Mouse (Mus musculus) gastrocnemius, adult 18-20 months (tissue): ENCODE measurements around the gene Gm49369. TPM values are rescaled to one million over a fixed set of nuclear protein-coding genes. Genes with fewer than 3 reads are reported as not detected.
"Not testable (repeated sequence)": the region's sequence is repeated elsewhere in the genome, so short reads cannot be mapped to it uniquely, and the experiment has no call there.

ENCODE experiments used
- DNase-seq: peaks from one replicate; pipeline ENCODE4 v3.0.0; 2021; ENCODE audit warnings: low spot score
- long read RNA-seq, 2 experiments: library from polyadenylated mRNA; stranded (forward); transcript quantifications; one replicate each; pipeline ENCODE4 v2.0.0; 2021
- total RNA-seq, 2 experiments: library from RNA; stranded (reverse); gene quantifications; 2 replicates each; pipeline ENCODE4 v1.2.3; 2021

Gene Gm49369
- total RNA-seq = 1 to 10 TPM; 1.1 to 2.4 TPM
- long read RNA-seq, experiment 1 = 0 reads
- long read RNA-seq, experiment 2, partial matches to known transcripts = 0 of 1 reads
- long read RNA-seq, experiment 2, other reads (novel, unspliced or antisense) = 1 of 1 reads

- DNase-seq = no peak
Measured at GRCm38 (mm10) chr7:142382567-142382966, at the start of gene Gm49369. Gene Gm49369 (minus strand): TSS chr7:142382667.

- no peak for DNase-seq
Measured at GRCm38 (mm10) chr7:142431106-142431505, 48.6 kb upstream of the Gm49369 start.

- DNase-seq = no peak
Measured at GRCm38 (mm10) chr7:142430160-142430678, 47.8 kb upstream of the Gm49369 start.

DNA sequence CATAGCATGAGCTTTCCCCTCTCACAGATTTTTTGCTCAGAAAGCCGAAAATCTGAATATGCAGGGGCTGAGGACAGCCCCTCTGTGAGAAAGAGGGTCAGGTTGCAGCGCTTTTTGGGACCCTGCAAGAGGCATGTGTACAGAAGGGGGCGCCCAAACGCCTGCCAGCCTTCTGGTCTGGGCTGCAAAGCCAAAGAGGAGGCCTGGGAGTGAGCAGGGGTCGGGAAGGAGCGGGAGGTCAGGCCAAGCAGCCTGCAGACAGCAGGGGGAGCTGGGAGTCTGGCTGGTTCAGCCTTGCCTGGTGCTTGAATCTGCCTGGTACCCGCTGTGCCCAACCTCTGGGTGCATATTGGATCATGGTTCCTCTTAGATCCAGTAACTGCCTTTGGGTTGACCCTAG is 45.7 kb upstream of the Gm49369 start:
- DNase-seq = no peak

- no peak for DNase-seq
Measured at GRCm38 (mm10) chr7:142425641-142426213, 43.3 kb upstream of the Gm49369 start.

- no peak for DNase-seq
Measured at GRCm38 (mm10) chr7:142421826-142422225, 39.4 kb upstream of the Gm49369 start.

DNA sequence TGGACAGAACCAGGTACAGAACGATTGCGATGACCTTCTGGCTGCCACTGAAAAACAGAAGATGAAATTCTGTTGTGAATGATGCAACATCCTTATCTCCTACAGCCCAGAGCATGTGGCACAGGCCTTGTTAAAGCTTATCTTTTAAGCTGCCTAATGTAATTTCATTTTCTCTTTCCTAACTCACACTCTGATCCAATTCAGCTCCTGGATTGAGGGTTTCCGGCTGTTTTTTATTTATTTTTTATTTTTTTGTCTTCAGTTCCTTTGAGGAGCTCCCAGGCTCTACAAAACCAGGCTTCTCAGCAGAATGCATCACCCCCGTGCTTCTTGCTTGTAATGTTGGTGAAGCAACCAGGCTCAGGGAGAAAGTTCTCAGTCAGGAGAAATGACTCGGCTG is 37.4 kb upstream of the Gm49369 start:
- no peak for DNase-seq

- DNase-seq = no peak
Measured at GRCm38 (mm10) chr7:142418679-142419078, 36.2 kb upstream of the Gm49369 start.

- DNase-seq = no peak
Measured at GRCm38 (mm10) chr7:142418027-142418426, 35.6 kb upstream of the Gm49369 start.

DNA sequence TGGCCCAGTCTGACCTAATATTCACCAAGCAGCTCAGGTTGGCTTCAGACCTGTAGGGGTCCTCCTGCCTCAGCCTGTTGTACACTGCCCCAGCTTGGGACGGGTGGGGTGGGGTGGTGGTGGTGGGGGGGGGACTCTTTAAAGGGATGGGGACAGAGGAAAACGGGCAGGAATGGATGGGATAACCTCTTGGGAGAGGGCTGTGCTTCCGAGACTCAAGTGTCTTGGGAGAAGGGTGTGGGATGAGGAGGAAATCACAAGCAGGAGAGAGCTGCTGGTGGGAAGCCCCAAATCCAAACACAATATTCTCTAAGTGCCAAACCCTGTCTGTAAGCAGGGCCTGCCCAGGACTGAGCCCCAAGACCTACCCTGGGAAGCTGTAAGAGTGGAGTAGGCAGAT is 33.8 kb upstream of the Gm49369 start:
- DNase-seq = no peak

DNA sequence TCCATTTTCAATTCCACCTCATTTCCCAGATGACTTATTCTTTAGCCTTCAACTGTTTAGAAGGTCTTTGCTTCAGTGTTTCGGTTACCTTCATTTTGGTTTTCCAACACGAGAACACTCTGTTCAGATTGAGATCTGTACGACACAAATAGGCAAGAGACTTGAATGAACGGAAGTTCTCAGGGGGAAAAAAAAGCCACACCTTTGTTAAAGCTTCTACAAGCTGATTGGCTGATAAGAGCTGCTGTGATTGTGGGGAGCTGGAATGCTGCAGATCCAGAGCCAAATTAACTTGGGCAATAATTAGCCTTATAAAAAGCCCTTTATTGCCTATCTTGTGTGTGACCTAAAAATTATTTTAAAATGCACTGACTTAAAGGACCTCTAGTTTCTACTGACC is 32.8 kb upstream of the Gm49369 start:
- no peak for DNase-seq

DNA sequence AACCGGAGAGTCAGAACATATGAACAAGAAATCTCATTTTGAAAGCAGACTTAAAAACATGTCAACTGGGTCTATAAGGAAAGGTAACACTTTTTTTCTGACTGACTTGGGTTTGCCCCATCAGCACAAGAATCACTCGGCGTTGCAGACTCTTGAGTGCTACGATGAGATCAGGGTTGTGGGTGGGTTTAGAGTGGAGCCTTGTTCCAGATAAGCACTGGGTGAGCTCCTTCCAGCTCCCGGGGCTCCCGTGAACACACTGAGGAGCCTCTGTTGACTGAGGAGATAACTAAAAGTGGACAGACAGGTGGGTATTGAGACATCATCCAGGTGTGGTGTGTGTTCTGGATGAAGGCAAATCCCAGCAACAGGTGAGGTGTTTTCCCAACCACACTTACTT is 30.8 kb upstream of the Gm49369 start:
- no peak for DNase-seq

DNA sequence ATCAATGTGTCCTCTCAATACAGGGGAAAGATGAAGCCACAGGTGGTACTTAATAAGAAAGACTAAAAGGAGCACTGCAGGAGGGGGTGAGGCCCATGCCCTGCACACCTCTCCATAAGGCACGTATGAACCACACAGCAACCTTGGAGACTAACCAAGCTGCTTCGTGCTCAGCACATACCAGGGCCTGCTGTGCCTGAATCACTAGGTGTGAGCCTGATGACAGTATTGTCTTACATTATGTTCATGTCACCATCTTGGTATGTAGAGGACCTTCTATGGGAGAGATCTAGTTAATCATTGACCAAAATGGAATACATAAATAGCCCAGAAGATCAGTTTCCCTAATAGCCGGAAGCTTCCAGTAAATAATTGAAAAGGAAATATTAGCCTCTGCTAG is 27.1 kb upstream of the Gm49369 start:
- no peak for DNase-seq

DNA sequence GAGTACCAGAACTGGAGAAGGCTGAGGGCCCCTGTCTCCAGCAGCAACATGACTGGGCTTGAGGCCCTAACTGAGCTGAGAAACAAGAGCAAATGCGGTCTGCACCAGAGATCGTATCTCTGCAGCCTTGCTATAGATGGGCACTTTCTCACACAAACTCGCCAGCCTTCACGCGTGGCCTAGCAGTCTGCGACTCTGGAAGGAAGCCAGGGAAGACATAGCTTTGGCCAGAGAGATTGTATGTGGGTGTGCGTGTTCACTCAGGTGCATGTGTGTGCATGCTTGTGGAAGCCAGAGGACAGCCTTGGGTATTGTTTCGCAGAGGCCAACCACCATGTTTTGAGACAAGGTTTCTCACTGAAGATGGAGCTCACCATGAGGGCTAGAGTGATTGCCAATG is 26.2 kb upstream of the Gm49369 start:
- no peak for DNase-seq

- DNase-seq = no peak
Measured at GRCm38 (mm10) chr7:142407935-142408334, 25.5 kb upstream of the Gm49369 start.

DNA sequence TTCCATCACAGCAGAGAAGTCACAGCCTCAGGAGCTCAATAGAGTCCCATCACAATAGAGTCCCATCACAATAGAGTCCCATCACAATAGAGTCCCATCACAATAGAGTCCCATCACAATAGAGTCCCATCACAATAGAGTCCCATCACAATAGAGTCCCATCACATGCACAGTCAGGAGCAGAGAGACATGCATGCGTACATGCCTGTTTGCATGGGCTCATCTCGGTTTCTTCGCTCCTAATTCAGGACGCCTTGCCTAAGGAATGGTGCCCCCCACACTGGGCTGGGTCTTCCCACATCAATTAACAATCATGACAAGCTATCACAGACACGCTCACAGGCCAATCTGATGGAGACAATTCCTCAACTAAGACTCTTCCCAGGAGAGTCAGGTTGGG is 22.7 kb upstream of the Gm49369 start:
- DNase-seq = not testable (repeated sequence)

DNA sequence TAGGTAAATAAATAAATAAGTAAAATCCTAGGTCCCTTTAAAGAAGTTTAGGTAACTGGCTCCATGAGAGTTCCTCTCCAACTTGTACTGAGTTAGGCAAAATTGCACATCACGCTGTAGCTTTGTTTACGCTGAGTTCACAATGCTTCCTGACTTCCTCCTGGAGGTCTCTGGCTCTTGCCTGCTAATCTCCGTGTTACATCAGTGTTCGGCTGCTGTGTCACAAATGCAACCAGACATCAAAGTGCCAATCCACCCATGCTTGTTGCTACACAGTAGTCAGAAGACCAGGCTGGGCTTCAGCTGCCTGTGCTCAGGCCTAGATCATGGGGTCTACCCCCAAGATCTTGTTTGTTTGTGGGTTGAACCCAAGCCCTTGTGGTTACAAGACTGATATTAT is 21.1 kb upstream of the Gm49369 start:
- DNase-seq = no peak

- no peak for DNase-seq
Measured at GRCm38 (mm10) chr7:142400750-142401142, 18.3 kb upstream of the Gm49369 start.

GRCm38 (mm10) chr7:142400112-142400749 is 17.8 kb upstream of the Gm49369 start:
- no peak for DNase-seq

DNA sequence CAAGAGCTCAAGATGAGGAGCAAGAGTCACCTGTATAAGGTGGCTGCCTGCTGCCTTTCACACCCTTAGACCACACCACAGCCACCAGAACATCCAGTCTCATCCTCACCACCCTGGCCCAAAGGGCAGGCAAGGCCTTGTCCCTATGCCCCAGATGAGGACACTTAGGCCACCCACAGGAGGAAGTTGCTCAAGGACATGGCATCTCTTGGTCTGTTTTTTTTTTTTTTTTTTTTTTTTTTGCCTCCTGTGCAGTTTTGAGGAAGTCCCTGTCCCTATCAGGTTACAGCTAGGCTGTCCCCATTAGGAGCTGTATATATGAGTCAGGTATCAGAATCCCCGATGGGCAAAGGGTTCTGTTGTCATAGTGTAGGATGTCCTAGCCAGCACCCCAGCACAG is 16.8 kb upstream of the Gm49369 start:
- DNase-seq = no peak

- DNase-seq = no peak
Measured at GRCm38 (mm10) chr7:142398052-142398451, 15.6 kb upstream of the Gm49369 start.

GRCm38 (mm10) chr7:142396611-142397010 is 14.1 kb upstream of the Gm49369 start:
- no peak for DNase-seq

DNA sequence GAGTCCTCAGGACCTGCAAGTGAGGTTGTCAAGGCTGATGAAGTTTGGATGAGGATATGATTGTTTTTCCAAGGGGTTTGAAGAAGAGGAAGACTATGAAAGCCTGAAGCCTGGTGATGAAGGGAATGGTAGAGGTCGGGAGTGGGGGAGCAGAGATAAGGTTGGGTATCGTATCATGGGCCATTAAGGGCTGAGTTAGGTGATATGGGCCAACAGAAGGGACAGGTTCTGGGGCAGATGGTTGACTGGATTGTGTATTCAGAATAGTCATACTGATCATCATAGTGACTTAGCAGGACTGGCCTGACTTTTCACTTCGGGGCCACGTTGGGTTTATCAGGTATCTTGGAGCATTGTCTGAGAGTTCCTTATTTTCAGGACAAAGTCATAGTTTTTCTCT is 13.0 kb upstream of the Gm49369 start:
- no peak for DNase-seq
